Mouse (Mus musculus) bone marrow macrophage, adult 2 months (primary cell): Measurements from ENCODE around the gene Bmi1.

ENCODE experiments used
- CTCF ChIP-seq: IDR thresholded peaks from 2 replicates; pipeline ENCODE4 v1.5.1; 2012; ENCODE audit warnings: low read depth, mild to moderate bottlenecking, low read length, moderate library complexity
- POLR2A ChIP-seq: IDR thresholded peaks from 2 replicates; pipeline ENCODE4 v1.6.1; 2012; ENCODE audit warnings: mild to moderate bottlenecking, low read depth, low read length, borderline replicate concordance

DNA sequence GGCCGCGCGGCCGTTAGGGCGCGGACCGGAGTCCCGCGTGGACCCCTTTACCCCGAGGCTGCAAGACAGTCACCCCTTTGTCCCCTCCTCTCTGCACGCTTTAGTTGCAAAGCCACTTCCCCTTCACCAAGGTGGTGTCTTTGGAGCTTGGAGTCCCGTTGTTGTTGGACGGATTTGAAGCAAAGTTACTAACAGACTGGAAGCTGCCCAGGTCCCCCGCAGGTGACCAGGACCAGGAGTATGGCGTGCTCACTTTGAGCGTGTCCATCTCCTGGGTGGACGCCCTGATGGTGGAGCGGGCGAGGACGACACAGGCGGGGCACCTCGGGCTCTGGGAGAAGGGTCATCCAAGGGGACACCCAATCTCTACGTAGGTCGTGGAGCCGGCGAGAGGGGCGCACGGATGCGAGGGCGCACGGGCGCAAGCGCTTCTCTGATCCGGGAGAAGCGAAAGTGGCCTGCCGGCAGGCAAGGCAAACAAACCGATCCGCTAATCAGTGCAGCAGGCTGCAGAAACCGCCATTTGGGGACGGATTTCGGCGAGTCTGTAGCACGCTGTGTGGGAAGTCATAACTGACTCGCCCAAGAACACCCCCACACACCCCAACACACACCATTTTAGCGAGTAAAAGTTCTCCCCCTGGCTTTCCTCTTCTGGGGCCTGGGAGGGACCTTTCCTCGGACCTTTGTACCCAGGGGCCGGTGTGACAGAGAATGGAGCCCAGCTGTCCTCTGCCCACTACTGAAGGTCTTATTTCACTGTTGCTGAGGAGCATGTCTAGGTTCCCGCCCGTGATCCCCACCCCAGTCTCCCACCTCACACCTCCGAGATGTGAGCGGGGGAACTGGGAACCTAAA is 12.5 kb downstream of the Bmi1 start:
- TF ChIP-seq CTCF = no peak
- no peak for TF ChIP-seq POLR2A
